Mouse (Mus musculus): ENCODE measurements around the gene Plxna1. TPM values are rescaled to one million over a fixed set of nuclear protein-coding genes. Genes with fewer than 3 reads are reported as not detected.

Gene Plxna1
- total RNA-seq, 2 experiments from 2014 or later: 47.6 to 48.1 TPM

DNA sequence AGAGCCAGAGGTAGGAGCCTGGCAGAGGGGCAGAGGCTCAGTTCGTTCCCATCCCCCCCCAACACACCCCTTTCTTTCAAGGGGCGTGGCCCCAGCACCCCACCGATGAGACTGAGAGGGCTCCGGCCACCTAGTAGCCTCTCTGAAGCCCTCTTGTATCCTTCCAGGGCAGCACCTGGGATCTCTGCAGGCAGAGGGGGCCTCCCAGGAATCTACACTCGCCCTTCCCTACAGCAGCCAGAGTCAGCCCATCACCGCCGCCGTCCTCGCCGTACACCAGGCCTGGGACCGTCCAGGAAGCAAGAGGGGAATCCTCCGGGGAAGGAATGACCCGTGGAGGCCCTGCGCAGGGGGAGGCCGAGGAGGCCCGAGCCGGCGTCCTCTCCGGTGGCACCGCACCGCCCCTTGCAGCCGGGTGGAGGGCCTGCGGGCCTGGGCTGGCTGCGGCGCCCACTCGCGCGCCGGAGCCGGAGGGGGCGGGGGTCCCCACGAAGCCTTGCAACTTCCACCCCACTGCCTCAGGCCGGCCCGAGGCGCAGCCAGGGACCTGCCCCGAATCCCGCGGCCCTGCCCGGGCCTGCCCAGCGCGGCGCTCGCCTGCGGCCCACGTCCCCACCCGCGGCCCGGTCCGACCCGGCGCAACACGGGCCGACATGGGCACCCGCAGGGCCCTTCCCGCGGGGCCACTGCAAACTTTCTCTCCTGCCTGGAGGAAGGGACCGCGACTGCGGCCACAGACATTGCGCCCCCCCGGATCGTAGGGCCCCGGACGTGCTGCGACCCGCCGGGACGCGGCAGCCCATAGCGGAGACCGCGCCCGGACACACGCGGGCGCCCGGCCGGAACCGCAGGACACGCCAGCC lies 771 bp downstream of the Plxna1 start:
- peak in 1 of 2 experiments; percentile 58 for DNase-seq (ENCODE audit: low spot score in 2 of 2)

- no peak for DNase-seq (ENCODE audit: low spot score in 2 of 2)
Measured at GRCm38 (mm10) chr6:89360709-89361417, 1.6 kb downstream of the Plxna1 start.

DNA sequence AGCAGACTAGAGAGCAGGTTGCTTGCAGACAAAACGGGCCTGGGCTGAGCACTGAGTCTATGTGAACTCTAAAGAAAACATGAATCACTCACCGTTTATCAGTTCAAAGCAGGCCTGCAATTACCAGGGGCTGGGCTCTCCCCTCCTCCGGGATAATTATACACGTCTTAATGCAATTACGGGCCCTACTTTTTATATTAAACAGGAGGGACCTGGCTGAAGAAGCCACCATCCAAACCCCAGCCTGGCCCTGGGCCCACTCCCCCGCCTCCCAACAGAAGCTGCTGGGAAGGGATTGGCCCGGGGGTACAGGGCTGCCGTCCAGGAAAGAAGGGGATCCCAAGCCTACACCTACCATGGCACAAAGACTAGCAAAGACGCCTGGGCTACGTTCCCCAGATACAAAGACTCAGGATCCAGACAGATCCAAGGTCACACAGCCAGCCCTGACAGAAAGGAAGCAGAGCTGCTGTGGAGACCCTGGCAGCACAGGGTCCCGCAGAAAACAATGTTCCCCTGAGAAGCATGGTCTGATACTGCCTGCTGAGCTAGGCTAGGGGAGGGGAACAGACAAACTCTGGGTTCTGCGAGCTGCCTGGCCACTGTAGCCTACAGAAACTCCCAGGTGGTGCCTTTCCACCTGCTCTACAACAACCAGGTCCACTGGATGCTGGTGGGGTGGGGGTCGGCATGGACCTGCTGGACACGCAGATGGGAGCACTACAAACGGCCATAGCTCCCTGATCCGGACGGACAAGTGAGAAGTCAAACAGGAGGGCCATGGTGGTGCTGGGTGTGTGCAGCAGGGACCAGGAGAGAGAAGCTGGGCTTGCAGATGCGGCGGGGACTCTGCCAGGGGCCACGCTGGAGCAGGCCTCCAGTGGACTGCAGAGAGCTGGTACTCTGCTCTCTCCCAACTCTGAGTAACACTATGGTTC lies 2.4 kb downstream of the Plxna1 start:
- peak in 1 of 2 experiments; percentile 53 for DNase-seq (ENCODE audit: low spot score in 2 of 2)

DNA sequence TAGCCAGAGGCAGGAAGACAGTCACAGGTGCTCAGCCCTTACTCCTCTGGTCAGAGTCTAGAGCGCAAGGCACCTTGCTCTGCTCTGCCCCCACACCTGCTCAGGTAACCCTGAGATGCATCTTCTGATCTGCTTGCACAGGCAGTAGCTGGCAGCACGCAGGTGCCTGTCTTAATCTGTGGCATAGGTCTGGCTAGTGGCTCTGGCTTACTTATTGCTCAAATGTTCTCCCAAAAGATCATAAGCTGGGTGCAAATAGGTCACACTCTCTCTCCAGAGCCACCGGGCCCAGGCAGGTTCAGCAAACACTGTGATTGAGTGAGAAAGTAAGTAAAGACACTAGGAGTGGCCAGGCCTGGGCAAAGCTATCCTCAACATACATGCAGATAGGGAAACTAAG lies 3.2 kb downstream of the Plxna1 start:
- DNase-seq (ENCODE audit: low spot score in 2 of 2): no peak

DNA sequence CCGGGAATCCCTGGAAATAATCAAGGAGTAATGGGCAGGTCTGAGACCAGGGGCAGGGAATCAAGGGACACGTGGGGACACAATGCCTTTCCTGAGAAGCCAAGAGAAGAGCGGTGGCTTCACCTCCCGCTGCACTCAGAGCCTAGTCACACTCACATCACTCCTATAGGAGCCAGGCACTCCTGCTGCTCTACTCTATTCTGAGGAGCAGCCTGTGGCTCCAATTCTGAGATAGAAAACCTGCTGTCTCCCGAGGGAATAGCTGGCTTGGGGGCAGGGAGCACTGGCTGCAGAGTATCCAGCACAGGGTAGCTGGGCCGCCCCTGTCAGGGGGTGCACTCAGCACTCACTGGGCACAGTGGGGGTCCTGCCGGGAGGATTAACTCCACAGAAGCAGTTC lies 6.8 kb downstream of the Plxna1 start:
- no peak for DNase-seq (ENCODE audit: low spot score in 2 of 2)

GRCm38 (mm10) chr6:89354726-89355125 lies 7.7 kb downstream of the Plxna1 start:
- no peak for DNase-seq (ENCODE audit: low spot score in 2 of 2)

DNA sequence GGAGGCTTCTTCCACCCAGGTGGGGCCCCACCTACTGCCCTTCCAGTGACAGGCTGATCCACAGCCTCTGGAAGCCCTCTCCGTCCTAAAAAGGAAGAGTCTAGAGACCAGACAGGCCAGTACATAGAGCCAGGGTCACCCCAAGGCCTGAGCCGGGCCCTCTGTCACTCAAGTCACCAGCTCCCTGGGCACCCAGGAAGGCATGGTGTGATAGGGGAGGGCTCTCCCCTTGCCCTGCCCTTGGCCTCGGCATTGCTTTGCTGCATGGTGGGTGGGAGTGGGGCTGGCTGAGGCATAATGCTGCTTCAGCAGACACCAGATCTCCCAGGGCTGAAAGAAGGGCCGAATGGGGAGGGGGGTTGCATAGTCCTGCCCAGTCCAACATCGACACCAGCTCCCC lies 8.3 kb downstream of the Plxna1 start:
- no peak for DNase-seq (ENCODE audit: low spot score in 2 of 2)

GRCm38 (mm10) chr6:89353101-89353500 lies 9.3 kb downstream of the Plxna1 start:
- DNase-seq (ENCODE audit: low spot score in 2 of 2): no peak

DNA sequence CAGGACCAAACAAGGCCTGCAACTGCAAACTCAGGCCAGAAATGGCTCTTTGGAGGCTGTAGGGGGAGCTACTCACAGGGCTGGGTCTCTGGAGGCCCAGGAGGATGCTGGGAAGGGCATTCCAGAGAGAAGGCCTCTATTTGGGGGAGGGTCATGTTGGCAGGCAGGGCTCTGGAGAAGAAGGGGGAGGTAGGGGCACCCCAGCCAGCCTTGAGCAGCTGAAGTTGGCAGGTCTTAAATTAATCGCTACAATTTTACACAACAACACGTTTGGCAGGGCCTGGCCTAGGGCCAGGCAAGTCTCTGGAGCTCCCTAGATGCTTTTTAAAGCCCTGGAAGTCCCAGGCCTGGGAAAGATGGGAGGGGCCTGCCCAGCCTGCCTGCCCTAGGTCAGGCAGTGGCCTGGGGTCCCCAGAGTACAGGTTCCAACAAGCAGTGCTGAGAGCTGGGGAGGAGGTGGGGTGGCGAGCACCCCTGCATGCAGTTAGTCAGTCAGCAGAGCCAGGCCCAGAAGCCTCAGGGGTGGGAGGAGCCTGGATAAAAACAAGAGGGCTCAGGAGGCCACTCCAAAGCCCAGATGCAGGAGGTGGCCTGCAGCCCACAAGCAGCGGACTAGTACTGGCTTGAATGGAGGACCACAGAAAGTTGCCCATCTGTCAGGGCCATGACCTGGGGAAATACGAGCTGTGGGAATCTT lies 10.8 kb downstream of the Plxna1 start:
- DNase-seq (ENCODE audit: low spot score in 2 of 2): no peak

DNA sequence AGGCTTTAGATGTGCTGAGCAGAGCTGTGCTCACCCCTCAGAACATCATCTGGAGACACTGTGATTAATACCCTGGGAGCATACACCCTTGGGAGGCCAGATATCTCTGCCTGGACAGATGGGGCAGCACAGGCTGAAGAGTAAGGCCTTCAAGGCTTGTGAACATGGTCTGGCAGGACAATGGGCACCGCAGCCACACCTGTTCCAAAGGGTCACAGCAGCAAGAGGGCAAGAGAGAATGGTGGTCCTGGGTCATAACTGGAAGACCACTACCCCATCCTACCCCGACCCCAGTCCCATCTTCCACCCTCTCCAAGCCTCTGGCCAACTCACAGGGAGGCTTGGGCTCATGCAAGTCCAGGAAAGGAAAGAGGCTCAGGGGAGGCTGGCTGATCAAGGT lies 11.9 kb downstream of the Plxna1 start:
- no peak for DNase-seq (ENCODE audit: low spot score in 2 of 2)

DNA sequence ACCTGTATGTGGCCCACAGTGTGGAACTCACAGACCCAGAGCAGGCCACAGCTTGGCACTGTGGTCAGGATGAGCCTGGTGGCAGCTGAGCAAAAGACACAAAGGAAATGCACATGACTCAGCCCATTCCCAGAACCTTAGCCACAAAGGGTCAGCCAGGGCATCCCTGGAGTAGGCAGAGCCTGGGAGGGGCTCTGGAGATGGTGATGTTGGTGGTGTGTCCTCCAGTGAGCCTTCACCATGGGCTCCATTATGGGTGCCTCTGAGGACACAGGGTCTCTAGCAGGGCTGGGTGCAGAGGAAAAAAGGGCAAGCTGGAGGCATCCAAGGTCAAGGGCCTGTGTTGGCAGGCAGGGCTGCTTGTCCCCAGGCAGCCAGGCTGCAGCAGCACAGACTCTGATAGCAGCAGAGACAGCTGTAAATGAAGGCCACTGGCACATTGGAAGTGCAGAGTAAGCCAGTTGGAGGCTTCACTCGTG lies 12.3 kb downstream of the Plxna1 start:
- DNase-seq (ENCODE audit: low spot score in 2 of 2): no peak

DNA sequence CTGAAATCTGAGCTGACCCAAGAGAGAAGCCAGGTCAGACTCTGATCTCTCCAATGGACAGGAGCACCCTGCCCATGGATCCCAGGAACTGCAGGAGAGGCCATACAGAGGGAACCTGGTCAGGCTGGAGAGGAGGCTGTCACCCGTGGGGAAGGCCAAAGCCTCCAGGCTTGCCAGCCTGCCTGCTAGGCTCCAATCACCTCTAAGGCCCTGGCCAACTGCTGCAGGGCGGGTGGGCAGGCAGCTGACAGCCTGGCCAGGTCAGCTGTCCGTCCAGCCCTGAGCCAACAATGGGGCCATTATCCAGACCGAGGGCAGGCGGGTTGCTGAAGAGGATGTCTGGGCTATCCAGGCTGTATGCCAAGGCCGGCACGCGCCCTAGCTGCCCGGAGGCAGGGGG lies 14.1 kb downstream of the Plxna1 start:
- peak in 1 of 2 experiments; percentile 56 for DNase-seq (ENCODE audit: low spot score in 2 of 2)

GRCm38 (mm10) chr6:89347792-89348191 lies 14.6 kb downstream of the Plxna1 start:
- peak in 1 of 2 experiments; percentile 60 for DNase-seq (ENCODE audit: low spot score in 2 of 2)

- DNase-seq (ENCODE audit: low spot score in 2 of 2): no peak
Measured at GRCm38 (mm10) chr6:89345855-89346254, 16.6 kb downstream of the Plxna1 start.

GRCm38 (mm10) chr6:89345486-89345785 lies 17.0 kb downstream of the Plxna1 start:
- no peak for DNase-seq (ENCODE audit: low spot score in 2 of 2)

GRCm38 (mm10) chr6:89344613-89345485 lies 17.6 kb downstream of the Plxna1 start:
- DNase-seq (ENCODE audit: low spot score in 2 of 2): peak; percentile 84 to 92

DNA sequence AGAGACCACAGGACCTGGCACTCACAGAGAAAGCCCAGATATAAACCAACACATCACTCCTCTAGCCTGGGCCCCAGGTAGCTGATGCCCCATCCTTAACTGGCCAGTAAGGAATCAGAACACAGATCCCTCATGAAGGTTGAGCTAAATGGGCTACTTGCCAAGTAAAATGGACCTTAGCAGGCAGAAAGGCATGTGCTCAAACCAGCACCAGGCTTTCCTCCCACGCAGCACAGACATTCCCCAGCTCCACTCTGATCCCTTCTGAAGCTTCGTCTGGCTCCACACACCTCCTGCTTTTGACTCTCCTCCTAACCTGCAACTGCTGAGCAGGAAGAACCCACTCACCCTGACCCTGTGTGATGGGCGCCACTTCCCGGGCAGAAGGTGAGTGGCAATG lies 20.4 kb downstream of the Plxna1 start:
- DNase-seq (ENCODE audit: low spot score in 2 of 2): no peak

GRCm38 (mm10) chr6:89339447-89339846 lies 23.0 kb downstream of the Plxna1 start:
- DNase-seq (ENCODE audit: low spot score in 2 of 2): no peak

DNA sequence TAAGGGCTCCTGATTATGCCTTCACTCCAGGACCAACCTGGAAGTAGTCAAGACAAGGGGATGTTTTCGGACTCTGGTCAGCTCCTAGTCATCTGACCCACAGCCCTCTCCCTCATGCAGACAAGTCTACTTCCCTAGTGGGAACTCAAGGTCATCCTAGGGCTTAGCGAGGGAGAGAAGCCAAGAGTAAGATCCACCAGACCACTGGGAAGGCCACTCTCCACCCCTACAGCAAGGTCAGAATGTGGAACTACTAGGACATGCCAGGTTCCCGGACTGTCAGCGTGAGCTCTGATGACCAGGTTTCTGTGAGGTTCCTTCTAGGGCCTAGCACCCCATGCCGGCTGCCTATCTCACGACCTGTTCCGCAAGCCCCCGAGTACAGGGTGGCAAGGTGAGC lies 23.7 kb downstream of the Plxna1 start:
- DNase-seq (ENCODE audit: low spot score in 2 of 2): no peak

DNA sequence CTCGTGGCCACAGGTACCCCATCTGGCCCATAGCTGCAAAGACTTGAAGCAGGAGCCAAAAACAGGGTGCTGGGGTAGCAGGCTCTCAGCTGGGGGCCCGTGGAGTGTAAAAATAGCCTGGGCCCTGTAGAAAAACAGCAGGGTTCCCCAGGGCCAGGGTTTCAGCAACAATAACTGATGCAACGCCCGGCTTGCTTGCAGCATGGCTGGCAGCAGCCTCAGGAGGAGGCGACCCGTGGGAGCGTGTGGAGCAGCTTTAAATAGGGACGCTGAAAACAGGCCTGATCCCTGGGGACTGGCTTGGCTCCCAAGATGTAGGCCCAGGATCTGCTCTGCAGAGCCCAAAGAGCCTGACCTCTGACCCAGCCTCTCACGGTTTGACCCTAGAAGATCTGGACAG lies 24.8 kb downstream of the Plxna1 start:
- no peak for DNase-seq (ENCODE audit: low spot score in 2 of 2)

All from gastrocnemius, postnatal 4 days (tissue).